Mouse (Mus musculus): ENCODE results near the gene Kdm7a. TPM values are rescaled to one million over a fixed set of nuclear protein-coding genes. Genes with fewer than 3 reads are reported as not detected.
A peak's percentile ranks its signal among the peaks of the same experiment; 100 is the strongest.

The Kdm7a gene
- polyA plus RNA-seq, 1 experiment from 2014 or later: 4.1 TPM

- no peak overlapping the region for H3K27ac ChIP-seq (replicated peaks)
- WGBS: 77% methylated on average over 8 of the region's 8 CpGs
Observed at GRCm38 (mm10) chr6:39230664-39231063, 24.1 kb upstream of the Kdm7a start.

GRCm38 (mm10) chr6:39226610-39226955 lies 20.0 kb upstream of the Kdm7a start:
- ATAC-seq (ENCODE audit: low FRiP score): no peak
- H3K4me3 ChIP-seq (replicated peaks): no peak overlapping the region
- no peaks in the 10 kb centered on the region for H3K36me3 ChIP-seq
- H3K9me3 ChIP-seq (replicated peaks): no peaks in the 10 kb centered on the region
- H3K4me2 ChIP-seq: no peak overlapping the region
- WGBS: 37% methylated on average over 9 of the region's 9 CpGs
- no peaks in the 10 kb centered on the region for H3K27me3 ChIP-seq (replicated peaks)
- H3K9ac ChIP-seq (replicated peaks): no peak overlapping the region
- peaks cover 6% of the 10 kb centered on the region for H3K4me1 ChIP-seq
- H3K27ac ChIP-seq (replicated peaks): no peak overlapping the region

More at GRCm38 (mm10) chr6:39230664-39231063, 24.1 kb upstream of the Kdm7a start:
- Histone ChIP-seq H3K4me1 (peaks cover 6% of the 10 kb centered on the region), H3K27me3 (replicated peaks) (no peaks in the 10 kb centered on the region; the same call in 1 of the 2 replicates), H3K4me2 (no peak overlapping the region), H3K36me3 (no peaks in the 10 kb centered on the region), H3K9ac (replicated peaks) (no peak overlapping the region), H3K4me3 (replicated peaks) (no peak overlapping the region), H3K9me3 (replicated peaks) (no peaks in the 10 kb centered on the region)
- no peak for ATAC-seq (ENCODE audit: low FRiP score)

GRCm38 (mm10) chr6:39225876-39226609 lies 19.5 kb upstream of the Kdm7a start:
- Histone ChIP-seq H3K4me3 (replicated peaks) (no peak overlapping the region), H3K9me3 (replicated peaks) (no peaks in the 10 kb centered on the region), H3K27me3 (replicated peaks) (no peaks in the 10 kb centered on the region), H3K4me2 (no peak overlapping the region), H3K9ac (replicated peaks) (no peak overlapping the region), H3K4me1 (peaks cover 6% of the 10 kb centered on the region), H3K36me3 (no peaks in the 10 kb centered on the region), H3K27ac (replicated peaks) (no peak overlapping the region)
- no peak for ATAC-seq (ENCODE audit: low FRiP score)
- WGBS: 14% methylated on average over 7 of the region's 7 CpGs

GRCm38 (mm10) chr6:39223328-39223885 lies 16.8 kb upstream of the Kdm7a start:
- no peaks in the 10 kb centered on the region for H3K27me3 ChIP-seq (replicated peaks)
- WGBS: 61% methylated on average over 5 of the region's 5 CpGs
- ATAC-seq (ENCODE audit: low FRiP score): no peak

GRCm38 (mm10) chr6:39222487-39222886 lies 15.9 kb upstream of the Kdm7a start:
- Histone ChIP-seq H3K9ac (replicated peaks) (no peak overlapping the region), H3K4me3 (replicated peaks) (no peak overlapping the region), H3K4me1 (peaks cover 6% of the 10 kb centered on the region), H3K4me2 (no peak overlapping the region), H3K36me3 (no peaks in the 10 kb centered on the region), H3K9me3 (replicated peaks) (no peaks in the 10 kb centered on the region), H3K27ac (replicated peaks) (no peak overlapping the region), H3K27me3 (replicated peaks) (no peaks in the 10 kb centered on the region)
- ATAC-seq (ENCODE audit: low FRiP score): no peak
- WGBS: 82% methylated on average over 5 of the region's 5 CpGs

More at GRCm38 (mm10) chr6:39223328-39223885, 16.8 kb upstream of the Kdm7a start:
- H3K4me3 ChIP-seq (replicated peaks): no peak overlapping the region
- H3K27ac ChIP-seq (replicated peaks): no peak overlapping the region
- no peak overlapping the region for H3K4me2 ChIP-seq
- no peaks in the 10 kb centered on the region for H3K36me3 ChIP-seq
- no peaks in the 10 kb centered on the region for H3K9me3 ChIP-seq (replicated peaks)
- no peak overlapping the region for H3K9ac ChIP-seq (replicated peaks)
- peaks cover 6% of the 10 kb centered on the region for H3K4me1 ChIP-seq

GRCm38 (mm10) chr6:39217961-39218360 lies 11.4 kb upstream of the Kdm7a start:
- no peaks in the 10 kb centered on the region for H3K9me3 ChIP-seq (replicated peaks)
- no peaks in the 10 kb centered on the region for H3K4me1 ChIP-seq
- WGBS: 91% methylated on average over 2 of the region's 2 CpGs
- H3K36me3 ChIP-seq: no peaks in the 10 kb centered on the region
- no peaks in the 10 kb centered on the region for H3K27me3 ChIP-seq (replicated peaks)
- H3K4me2 ChIP-seq: no peak overlapping the region
- no peak for ATAC-seq (ENCODE audit: low FRiP score)
- no peak overlapping the region for H3K27ac ChIP-seq (replicated peaks)
- H3K9ac ChIP-seq (replicated peaks): no peak overlapping the region
- no peak overlapping the region for H3K4me3 ChIP-seq (replicated peaks)

GRCm38 (mm10) chr6:39217138-39217537 lies 10.5 kb upstream of the Kdm7a start:
- 96% methylated on average over 3 of the region's 3 CpGs for WGBS
- H3K9ac ChIP-seq (replicated peaks): no peak overlapping the region
- H3K4me2 ChIP-seq: no peak overlapping the region
- no peak overlapping the region for H3K27ac ChIP-seq (replicated peaks)
- no peak overlapping the region for H3K4me3 ChIP-seq (replicated peaks)
- H3K4me1 ChIP-seq: no peaks in the 10 kb centered on the region
- H3K27me3 ChIP-seq (replicated peaks): no peaks in the 10 kb centered on the region
- no peak for ATAC-seq (ENCODE audit: low FRiP score)
- H3K36me3 ChIP-seq: no peaks in the 10 kb centered on the region
- H3K9me3 ChIP-seq (replicated peaks): no peaks in the 10 kb centered on the region

GRCm38 (mm10) chr6:39214949-39215606 lies 8.5 kb upstream of the Kdm7a start:
- no peak overlapping the region for H3K9ac ChIP-seq (replicated peaks)
- no peaks in the 10 kb centered on the region for H3K27me3 ChIP-seq (replicated peaks)
- H3K4me3 ChIP-seq (replicated peaks): no peak overlapping the region
- H3K4me2 ChIP-seq: no peak overlapping the region
- H3K27ac ChIP-seq (replicated peaks): no peak overlapping the region
- WGBS: 81% methylated on average over 5 of the region's 5 CpGs
- H3K9me3 ChIP-seq (replicated peaks): no peaks in the 10 kb centered on the region
- no peak for ATAC-seq (ENCODE audit: low FRiP score)
- H3K4me1 ChIP-seq: no peaks in the 10 kb centered on the region
- no peaks in the 10 kb centered on the region for H3K36me3 ChIP-seq

- no peaks in the 10 kb centered on the region for H3K36me3 ChIP-seq
- WGBS: 64% methylated on average over 4 of the region's 4 CpGs
Observed at GRCm38 (mm10) chr6:39209677-39210076, 3.1 kb upstream of the Kdm7a start.

GRCm38 (mm10) chr6:39208181-39208580 lies 1.6 kb upstream of the Kdm7a start:
- Histone ChIP-seq H3K9me3 (replicated peaks) (no peaks in the 10 kb centered on the region), H3K36me3 (no peaks in the 10 kb centered on the region), H3K4me3 (replicated peaks) (no peak overlapping the region), H3K27ac (replicated peaks) (no peak overlapping the region), H3K4me2 (no peak overlapping the region), H3K9ac (replicated peaks) (no peak overlapping the region), H3K4me1 (peaks cover 21% of the 10 kb centered on the region), H3K27me3 (replicated peaks) (no peaks in the 10 kb centered on the region)
- WGBS: 52% methylated on average over 4 of the region's 4 CpGs
- ATAC-seq (ENCODE audit: low FRiP score): no peak

More at GRCm38 (mm10) chr6:39209677-39210076, 3.1 kb upstream of the Kdm7a start:
- no peak overlapping the region for H3K4me2 ChIP-seq
- H3K4me3 ChIP-seq (replicated peaks): no peak overlapping the region
- no peak overlapping the region for H3K27ac ChIP-seq (replicated peaks)
- ATAC-seq (ENCODE audit: low FRiP score): no peak
- H3K27me3 ChIP-seq (replicated peaks): no peaks in the 10 kb centered on the region
- H3K4me1 ChIP-seq: peaks cover 8% of the 10 kb centered on the region; the same call in 1 of the 2 replicates
- no peak overlapping the region for H3K9ac ChIP-seq (replicated peaks)
- H3K9me3 ChIP-seq (replicated peaks): no peaks in the 10 kb centered on the region

- Histone ChIP-seq H3K4me1 (peaks cover 22% of the 10 kb centered on the region), H3K27me3 (replicated peaks) (no peaks in the 10 kb centered on the region), H3K9ac (replicated peaks) (peak overlapping the region; percentile 92), H3K4me3 (replicated peaks) (peak overlapping the region; percentile 94), H3K27ac (replicated peaks) (peak overlapping the region; percentile 95), H3K4me2 (peak overlapping the region; percentile 83), H3K9me3 (replicated peaks) (no peaks in the 10 kb centered on the region), H3K36me3 (no peaks in the 10 kb centered on the region)
- under 1% methylated on average over 103 of the region's 121 CpGs for WGBS
- ATAC-seq (ENCODE audit: low FRiP score): peak; percentile 59
Observed at GRCm38 (mm10) chr6:39205650-39206580, 674 bp downstream of the Kdm7a start.
